Mouse (Mus musculus): ENCODE measurements at regions not wholly inside any gene's neighbourhood (a gene's known extent, or its start where the extent isn't known, plus 50 kb on each side); places are given as distances from the start of the nearest gene placed in this dataset.
"Not testable (repeated sequence)": the region's sequence is repeated elsewhere in the genome, so short reads cannot be mapped to it uniquely, and the experiment has no call there.

GRCm38 (mm10) chr3:129412961-129413246 lies 80.4 kb upstream of the Enpep start:
- no peak overlapping the region for H3K27ac ChIP-seq

GRCm38 (mm10) chr3:129415656-129416055 lies 83.1 kb upstream of the Enpep start:
- no peak overlapping the region for H3K27ac ChIP-seq
- no peaks in the 10 kb centered on the region for H3K36me3 ChIP-seq (replicated peaks; ENCODE audit: control insufficient read depth, insufficient read depth)
- ATAC-seq (ENCODE audit: low FRiP score), result no peak
- no peaks in the 10 kb centered on the region for H3K4me1 ChIP-seq (replicated peaks; ENCODE audit: control insufficient read depth, insufficient read depth, low read length)
- H3K9me3 ChIP-seq (ENCODE audit: control insufficient read depth, low read length), result no peaks in the 10 kb centered on the region
- no peak overlapping the region for H3K4me3 ChIP-seq (replicated peaks; ENCODE audit: low read length)
- 86% methylated on average over 5 of the region's 5 CpGs for WGBS
- no peaks in the 10 kb centered on the region for H3K27me3 ChIP-seq (ENCODE audit: control insufficient read depth, insufficient read depth, low read length)
- H3K9ac ChIP-seq, result no peak overlapping the region
- DNase-seq (ENCODE audit: low spot score), result no peak
- H3K4me2 ChIP-seq (replicated peaks), result no peak overlapping the region

More at GRCm38 (mm10) chr3:129412961-129413246, 80.4 kb upstream of the Enpep start:
- Histone ChIP-seq H3K9ac (no peak overlapping the region), H3K9me3 (ENCODE audit: control insufficient read depth, low read length) (no peaks in the 10 kb centered on the region), H3K4me2 (replicated peaks) (no peak overlapping the region), H3K27me3 (ENCODE audit: control insufficient read depth, insufficient read depth, low read length) (no peaks in the 10 kb centered on the region), H3K4me1 (replicated peaks; ENCODE audit: control insufficient read depth, insufficient read depth, low read length) (no peaks in the 10 kb centered on the region), H3K36me3 (replicated peaks; ENCODE audit: control insufficient read depth, insufficient read depth) (no peaks in the 10 kb centered on the region), H3K4me3 (replicated peaks; ENCODE audit: low read length) (no peak overlapping the region)
- 89% methylated on average over 8 of the region's 8 CpGs for WGBS
- DNase-seq (ENCODE audit: low spot score) (no peak), ATAC-seq (ENCODE audit: low FRiP score) (no peak)

DNA sequence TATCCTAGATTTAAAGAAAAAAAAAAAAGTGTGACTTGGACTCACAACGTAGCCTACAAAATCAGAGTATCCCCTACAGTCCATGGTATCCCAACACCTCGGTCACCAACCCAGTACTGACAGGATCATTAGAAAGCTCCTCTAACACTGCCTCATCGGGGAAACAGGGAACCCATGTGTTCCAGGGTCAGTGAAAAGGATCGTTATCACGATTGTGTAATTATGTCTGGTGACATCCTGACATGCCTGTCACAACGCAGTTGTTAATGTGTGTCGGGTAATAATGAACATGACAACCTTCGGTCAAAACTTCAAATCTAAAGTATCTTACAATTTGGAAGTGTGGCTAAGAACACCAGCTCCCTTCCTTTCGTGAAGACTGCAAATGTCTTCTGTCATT lies 83.8 kb upstream of the Enpep start:
- DNase-seq (ENCODE audit: low spot score), result no peak

DNA sequence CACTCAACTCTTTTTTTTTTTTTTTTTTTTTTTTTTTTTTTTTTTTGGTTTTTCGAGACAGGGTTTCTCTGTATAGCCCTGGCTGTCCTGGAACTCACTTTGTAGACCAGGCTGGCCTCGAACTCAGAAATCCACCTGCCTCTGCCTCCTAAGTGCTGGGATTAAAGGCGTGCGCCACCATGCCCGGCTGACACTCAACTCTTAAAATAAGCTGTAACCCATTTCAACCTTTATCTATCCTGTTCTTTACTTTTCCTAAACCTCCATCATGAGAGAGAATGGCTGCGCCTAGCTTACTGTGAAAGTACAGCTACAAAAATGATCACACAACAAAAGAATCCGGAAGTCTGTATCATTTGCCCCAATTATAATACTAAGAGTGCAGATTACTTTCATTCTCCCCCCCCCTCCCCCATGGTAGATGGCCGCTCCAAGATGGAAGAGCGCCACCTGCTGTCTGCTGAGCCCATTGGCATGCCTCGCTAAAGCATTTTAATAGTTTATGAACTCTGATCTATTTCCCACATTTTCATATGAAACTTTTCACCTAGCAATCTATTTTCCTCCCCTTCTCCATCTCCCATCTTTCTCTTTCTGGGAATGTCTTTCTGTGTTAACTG lies 89.2 kb upstream of the Enpep start:
- not testable (repeated sequence) for H3K9ac ChIP-seq; ATAC-seq (ENCODE audit: low FRiP score); H3K27ac ChIP-seq; H3K4me3 ChIP-seq (replicated peaks; ENCODE audit: low read length); H3K36me3 ChIP-seq (replicated peaks; ENCODE audit: control insufficient read depth, insufficient read depth); H3K4me1 ChIP-seq (replicated peaks; ENCODE audit: control insufficient read depth, insufficient read depth, low read length); H3K27me3 ChIP-seq (ENCODE audit: control insufficient read depth, insufficient read depth, low read length); H3K9me3 ChIP-seq (ENCODE audit: control insufficient read depth, low read length); H3K4me2 ChIP-seq (replicated peaks)
- peak; percentile 53 for DNase-seq (ENCODE audit: low spot score)
- WGBS, result 57% methylated on average over 8 of the region's 10 CpGs

More for the DNA sequence above, 83.8 kb upstream of the Enpep start:
- Histone ChIP-seq H3K4me3 (replicated peaks; ENCODE audit: low read length) (no peak overlapping the region), H3K9me3 (ENCODE audit: control insufficient read depth, low read length) (no peaks in the 10 kb centered on the region), H3K4me2 (replicated peaks) (no peak overlapping the region), H3K9ac (no peak overlapping the region), H3K4me1 (replicated peaks; ENCODE audit: control insufficient read depth, insufficient read depth, low read length) (no peaks in the 10 kb centered on the region), H3K27me3 (ENCODE audit: control insufficient read depth, insufficient read depth, low read length) (no peaks in the 10 kb centered on the region), H3K27ac (no peak overlapping the region), H3K36me3 (replicated peaks; ENCODE audit: control insufficient read depth, insufficient read depth) (no peaks in the 10 kb centered on the region)
- WGBS, result 82% methylated on average over 9 of the region's 9 CpGs
- ATAC-seq (ENCODE audit: low FRiP score), result no peak

- 44% methylated on average over 2 of the region's 2 CpGs for WGBS
- Histone ChIP-seq H3K27me3 (ENCODE audit: control insufficient read depth, insufficient read depth, low read length) (no peaks in the 10 kb centered on the region), H3K9ac (no peak overlapping the region), H3K36me3 (replicated peaks; ENCODE audit: control insufficient read depth, insufficient read depth) (no peaks in the 10 kb centered on the region), H3K4me1 (replicated peaks; ENCODE audit: control insufficient read depth, insufficient read depth, low read length) (no peaks in the 10 kb centered on the region), H3K9me3 (ENCODE audit: control insufficient read depth, low read length) (no peaks in the 10 kb centered on the region), H3K27ac (no peak overlapping the region), H3K4me3 (replicated peaks; ENCODE audit: low read length) (no peak overlapping the region), H3K4me2 (replicated peaks) (no peak overlapping the region)
- DNase-seq (ENCODE audit: low spot score) (no peak), ATAC-seq (ENCODE audit: low FRiP score) (peak; percentile 68; the same call in 1 of the 2 replicates)
Observed at GRCm38 (mm10) chr3:129428750-129429149, 96.2 kb upstream of the Enpep start.

GRCm38 (mm10) chr3:129429161-129430111 lies 96.9 kb upstream of the Enpep start:
- Histone ChIP-seq H3K9ac (no peak overlapping the region), H3K27me3 (ENCODE audit: control insufficient read depth, insufficient read depth, low read length) (no peaks in the 10 kb centered on the region), H3K4me3 (replicated peaks; ENCODE audit: low read length) (no peak overlapping the region), H3K9me3 (ENCODE audit: control insufficient read depth, low read length) (no peaks in the 10 kb centered on the region), H3K4me1 (replicated peaks; ENCODE audit: control insufficient read depth, insufficient read depth, low read length) (no peaks in the 10 kb centered on the region), H3K27ac (no peak overlapping the region), H3K4me2 (replicated peaks) (no peak overlapping the region), H3K36me3 (replicated peaks; ENCODE audit: control insufficient read depth, insufficient read depth) (no peaks in the 10 kb centered on the region)
- DNase-seq (ENCODE audit: low spot score), result peak; percentile 37
- 59% methylated on average over 8 of the region's 8 CpGs for WGBS
- no peak for ATAC-seq (ENCODE audit: low FRiP score)

DNA sequence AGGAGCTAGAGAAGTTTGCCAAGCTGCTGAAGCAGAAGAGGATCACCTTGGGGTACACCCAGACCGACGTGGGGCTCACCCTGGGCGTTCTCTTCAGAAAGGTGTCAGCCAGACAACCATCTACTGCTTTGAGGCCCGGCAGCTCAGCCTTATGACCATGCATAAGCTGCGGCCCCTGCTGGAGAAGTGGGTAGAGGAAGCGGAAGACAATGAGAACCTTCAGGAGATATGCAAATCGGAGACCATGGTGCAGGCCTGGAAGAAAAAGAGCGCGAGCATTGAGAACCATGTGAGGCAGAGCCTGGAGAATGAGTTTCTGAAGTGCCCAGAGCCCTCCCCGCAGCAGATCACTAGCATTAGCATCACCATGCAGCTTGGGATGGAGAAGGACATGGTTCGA lies 98.1 kb upstream of the Elovl6 start:
- Histone ChIP-seq H3K36me3 (replicated peaks; ENCODE audit: control insufficient read depth, insufficient read depth) (no peaks in the 10 kb centered on the region), H3K9me3 (ENCODE audit: control insufficient read depth, low read length) (0 out of 2 replicates have a peak, but pooled peaks cover 6% of the 10 kb centered on the region), H3K27ac (no peak overlapping the region), H3K4me3 (replicated peaks; ENCODE audit: low read length) (no peak overlapping the region), H3K4me2 (replicated peaks) (no peak overlapping the region), H3K27me3 (ENCODE audit: control insufficient read depth, insufficient read depth, low read length) (no peaks in the 10 kb centered on the region), H3K9ac (no peak overlapping the region), H3K4me1 (replicated peaks; ENCODE audit: control insufficient read depth, insufficient read depth, low read length) (no peaks in the 10 kb centered on the region)
- DNase-seq (ENCODE audit: low spot score) (no peak), ATAC-seq (ENCODE audit: low FRiP score) (no peak)
- 66% methylated on average over 11 of the region's 11 CpGs for WGBS

GRCm38 (mm10) chr3:129437687-129438086 lies 94.5 kb upstream of the Elovl6 start:
- no peak for ATAC-seq (ENCODE audit: low FRiP score)
- WGBS, result 92% methylated on average over 6 of the region's 6 CpGs
- H3K4me1 ChIP-seq (replicated peaks; ENCODE audit: control insufficient read depth, insufficient read depth, low read length), result no peaks in the 10 kb centered on the region

DNA sequence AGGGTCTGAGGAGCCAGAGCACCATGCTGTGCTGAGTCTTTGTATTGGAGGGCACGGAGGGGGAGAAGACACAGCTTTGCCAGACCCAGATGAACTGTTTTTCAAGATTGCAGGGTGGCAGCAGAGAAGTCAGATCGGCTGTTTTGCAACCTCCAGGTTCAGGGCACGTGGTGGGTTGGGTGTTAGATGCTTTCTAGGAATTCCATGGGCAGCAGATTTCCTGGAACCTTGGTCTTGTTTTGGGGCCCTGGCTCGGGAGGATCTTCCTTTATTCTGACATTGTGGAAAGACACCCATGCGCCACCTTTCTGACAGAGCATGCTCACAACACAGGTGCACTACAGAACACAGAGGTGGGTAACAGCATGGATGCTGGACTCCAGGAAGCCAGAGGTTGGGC lies 89.4 kb upstream of the Elovl6 start:
- no peak overlapping the region for H3K9ac ChIP-seq
- WGBS, result 65% methylated on average over 5 of the region's 5 CpGs

More at GRCm38 (mm10) chr3:129437687-129438086, 94.5 kb upstream of the Elovl6 start:
- no peak overlapping the region for H3K27ac ChIP-seq
- no peak overlapping the region for H3K4me2 ChIP-seq (replicated peaks)
- no peak overlapping the region for H3K9ac ChIP-seq
- no peaks in the 10 kb centered on the region for H3K27me3 ChIP-seq (ENCODE audit: control insufficient read depth, insufficient read depth, low read length)
- no peak overlapping the region for H3K4me3 ChIP-seq (replicated peaks; ENCODE audit: low read length)
- H3K9me3 ChIP-seq (ENCODE audit: control insufficient read depth, low read length), result 0 out of 2 replicates have a peak, but pooled peaks cover 6% of the 10 kb centered on the region
- DNase-seq (ENCODE audit: low spot score), result no peak
- H3K36me3 ChIP-seq (replicated peaks; ENCODE audit: control insufficient read depth, insufficient read depth), result no peaks in the 10 kb centered on the region

More for the DNA sequence above, 89.4 kb upstream of the Elovl6 start:
- H3K9me3 ChIP-seq (ENCODE audit: control insufficient read depth, low read length), result no peaks in the 10 kb centered on the region
- no peaks in the 10 kb centered on the region for H3K4me1 ChIP-seq (replicated peaks; ENCODE audit: control insufficient read depth, insufficient read depth, low read length)
- ATAC-seq (ENCODE audit: low FRiP score) (no peak), DNase-seq (ENCODE audit: low spot score) (no peak)
- no peaks in the 10 kb centered on the region for H3K36me3 ChIP-seq (replicated peaks; ENCODE audit: control insufficient read depth, insufficient read depth)
- no peaks in the 10 kb centered on the region for H3K27me3 ChIP-seq (ENCODE audit: control insufficient read depth, insufficient read depth, low read length)
- no peak overlapping the region for H3K27ac ChIP-seq
- no peak overlapping the region for H3K4me3 ChIP-seq (replicated peaks; ENCODE audit: low read length)
- H3K4me2 ChIP-seq (replicated peaks), result no peak overlapping the region
